Mouse (Mus musculus) adrenal gland, adult 18-20 months (tissue): ENCODE data around the gene Tnr. TPM values are rescaled to one million over a fixed set of nuclear protein-coding genes. Genes with fewer than 3 reads are reported as not detected.
A peak's percentile ranks its signal among the peaks of the same experiment; 100 is the strongest.

ENCODE experiments used
- DNase-seq, 2 experiments: peaks; one replicate each; pipeline ENCODE4 v3.0.0; 2021 to 2022; ENCODE audit warnings: low spot score in 2 of 2
- total RNA-seq, 2 experiments: library from RNA; stranded (reverse); gene quantifications; 1 replicate in 1 of 2; 2 replicates in 1 of 2; pipeline ENCODE4 v1.2.3; 2021

Gene Tnr
- total RNA-seq, 2 experiments from 2014 or later = 4.8 to 8.4 TPM

GRCm38 (mm10) chr1:159777107-159777506 is 253.5 kb downstream of the Tnr start:
- no peak for DNase-seq

GRCm38 (mm10) chr1:159779424-159779823 is 255.9 kb downstream of the Tnr start:
- DNase-seq = no peak

- peak; percentile 47 to 51 for DNase-seq
These were observed 260.3 kb downstream of the Tnr start for GRCm38 (mm10) chr1:159783842-159784241.

- no peak for DNase-seq
These were observed 264.7 kb downstream of the Tnr start for GRCm38 (mm10) chr1:159788312-159788711.

- DNase-seq = no peak
These were observed 269.0 kb downstream of the Tnr start for GRCm38 (mm10) chr1:159792546-159792945.

GRCm38 (mm10) chr1:159796021-159796420 is 272.5 kb downstream of the Tnr start:
- DNase-seq = no peak

GRCm38 (mm10) chr1:159800366-159800765 is 276.8 kb downstream of the Tnr start:
- no peak for DNase-seq

- DNase-seq = no peak
These were observed 278.2 kb downstream of the Tnr start for GRCm38 (mm10) chr1:159801753-159802152.

- no peak for DNase-seq
These were observed 280.1 kb downstream of the Tnr start for GRCm38 (mm10) chr1:159803711-159804110.

- no peak for DNase-seq
These were observed 285.9 kb downstream of the Tnr start for GRCm38 (mm10) chr1:159809493-159809892.

GRCm38 (mm10) chr1:159811805-159812204 is 288.2 kb downstream of the Tnr start:
- DNase-seq = no peak

GRCm38 (mm10) chr1:159812820-159813411 is 289.3 kb downstream of the Tnr start:
- no peak for DNase-seq

- no peak for DNase-seq
These were observed 290.8 kb downstream of the Tnr start for GRCm38 (mm10) chr1:159814348-159814747.

GRCm38 (mm10) chr1:159816614-159817371 is 293.2 kb downstream of the Tnr start:
- no peak for DNase-seq

GRCm38 (mm10) chr1:159819511-159819910 is 295.9 kb downstream of the Tnr start:
- DNase-seq = no peak

GRCm38 (mm10) chr1:159822416-159822815 is 298.8 kb downstream of the Tnr start:
- no peak for DNase-seq

- no peak for DNase-seq
These were observed 305.0 kb downstream of the Tnr start for GRCm38 (mm10) chr1:159828531-159828930.

GRCm38 (mm10) chr1:159833165-159833564 is 309.6 kb downstream of the Tnr start:
- no peak for DNase-seq

GRCm38 (mm10) chr1:159833646-159834338 is 310.2 kb downstream of the Tnr start:
- DNase-seq = no peak

- no peak for DNase-seq
These were observed 311.6 kb downstream of the Tnr start for GRCm38 (mm10) chr1:159835126-159835525.

GRCm38 (mm10) chr1:159840337-159840736 is 316.8 kb downstream of the Tnr start:
- no peak for DNase-seq

GRCm38 (mm10) chr1:159842876-159843275 is 319.3 kb downstream of the Tnr start:
- DNase-seq = no peak
